Mouse (Mus musculus) ES-E14 (cell line): Measurements from ENCODE around the gene Krba1.

ENCODE experiments used
- CHD2 ChIP-seq: IDR thresholded peaks from 2 replicates; pipeline ENCODE4 v1.6.1; 2014; ENCODE audit warnings: mild to moderate bottlenecking, low read depth, low read length, inconsistent platforms
- ZC3H11A ChIP-seq: IDR thresholded peaks from 2 replicates; pipeline ENCODE4 v1.6.1; 2012; ENCODE audit warnings: low read depth, mild to moderate bottlenecking, inconsistent platforms, low read length, borderline replicate concordance
- ZNF384 ChIP-seq: IDR thresholded peaks from 2 replicates; pipeline ENCODE4 v1.6.1; 2012; ENCODE audit warnings: low read depth, low read length, inconsistent platforms

- TF ChIP-seq ZNF384 (no peak), ZC3H11A (no peak), CHD2 (no peak)
These were observed 16.8 kb downstream of the Krba1 start for GRCm38 (mm10) chr6:48412147-48412546.
